Mouse (Mus musculus): ENCODE measurements at regions not wholly inside any gene's neighbourhood (a gene's known extent, or its start where the extent isn't known, plus 50 kb on each side); places are given as distances from the start of the nearest gene placed in this dataset.
A peak's percentile ranks its signal among the peaks of the same experiment; 100 is the strongest.

DNA sequence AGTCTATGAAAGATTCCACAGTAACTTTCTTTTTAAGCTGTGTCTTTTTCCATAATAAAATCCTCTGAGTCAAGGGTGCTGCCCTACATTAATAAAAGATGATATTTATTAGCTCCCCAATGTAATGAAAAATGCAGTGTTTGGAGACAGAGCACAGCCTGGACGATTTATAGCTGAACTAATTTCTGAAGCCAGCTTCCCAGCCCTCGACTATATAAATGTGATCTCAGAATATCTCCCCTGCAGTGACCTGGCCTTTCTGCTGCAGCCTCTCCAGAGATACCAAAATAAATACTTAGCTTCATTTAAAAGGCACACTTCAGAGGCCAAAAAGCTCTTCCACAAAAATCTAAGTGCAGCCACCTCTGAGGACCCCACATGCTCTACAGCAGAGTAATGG, 534.7 kb downstream of the Zfp619 start:
- DNase-seq (ENCODE audit: low spot score in 2 of 2): no peak

DNA sequence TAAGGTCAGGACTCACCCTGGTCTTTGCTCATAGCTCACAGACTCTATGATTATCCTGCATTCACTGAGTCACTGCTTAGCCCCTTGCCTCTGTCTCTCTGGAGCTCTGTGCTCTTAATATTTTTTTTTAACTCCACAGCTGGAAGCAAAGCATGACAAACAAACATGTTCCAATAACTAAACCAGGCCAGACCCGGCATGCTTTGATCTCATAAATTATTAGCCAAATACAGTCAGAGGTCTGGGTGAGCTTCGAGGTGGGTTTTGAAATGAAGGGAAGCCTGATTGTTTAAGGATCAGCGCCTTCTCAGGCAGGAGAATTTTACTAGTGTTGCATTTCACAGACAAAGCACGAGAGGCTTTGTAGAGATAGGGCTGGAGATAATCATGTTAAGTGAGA, 541.3 kb downstream of the Zfp619 start:
- DNase-seq (ENCODE audit: low spot score in 2 of 2): no peak

DNA sequence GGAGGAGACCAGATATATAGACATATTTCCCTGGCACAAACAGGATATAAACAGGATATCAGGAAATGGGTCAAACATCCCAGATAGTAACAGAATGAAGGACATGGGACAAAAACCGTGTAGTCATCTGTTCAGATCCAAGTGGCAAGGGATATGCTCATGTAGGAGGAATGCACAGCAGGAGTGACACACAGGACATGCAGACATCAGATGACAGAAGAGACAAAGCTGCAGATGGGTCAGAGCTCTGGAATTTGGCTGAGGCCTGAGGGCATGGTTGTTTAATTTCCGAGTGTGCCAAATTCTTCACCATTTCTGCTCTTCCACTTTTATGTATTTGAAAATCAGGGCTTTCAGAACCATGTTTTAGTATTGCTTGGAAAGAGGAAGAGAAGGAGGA, 547.1 kb downstream of the Zfp619 start:
- no peak for DNase-seq (ENCODE audit: low spot score in 2 of 2)

DNA sequence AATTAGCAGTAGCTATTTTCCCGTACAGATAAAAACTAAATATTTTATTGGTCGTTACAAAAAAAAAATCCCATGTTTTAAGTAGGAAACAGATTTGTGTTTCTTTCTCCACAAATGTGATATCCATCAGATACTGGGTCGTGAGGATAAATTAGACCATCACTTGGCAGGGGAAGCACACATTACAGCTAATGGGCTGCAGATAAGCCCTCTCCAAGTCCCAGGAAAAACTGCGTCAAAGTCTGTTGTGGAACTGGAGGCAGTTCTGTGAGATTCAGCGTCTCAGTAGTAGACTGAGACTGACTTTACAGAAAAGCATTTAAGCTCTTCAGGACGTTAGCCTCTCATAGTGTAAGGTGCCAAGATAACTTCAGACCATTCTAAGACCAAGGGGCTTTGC, 548.0 kb downstream of the Zfp619 start:
- DNase-seq (ENCODE audit: low spot score in 2 of 2): no peak

DNA sequence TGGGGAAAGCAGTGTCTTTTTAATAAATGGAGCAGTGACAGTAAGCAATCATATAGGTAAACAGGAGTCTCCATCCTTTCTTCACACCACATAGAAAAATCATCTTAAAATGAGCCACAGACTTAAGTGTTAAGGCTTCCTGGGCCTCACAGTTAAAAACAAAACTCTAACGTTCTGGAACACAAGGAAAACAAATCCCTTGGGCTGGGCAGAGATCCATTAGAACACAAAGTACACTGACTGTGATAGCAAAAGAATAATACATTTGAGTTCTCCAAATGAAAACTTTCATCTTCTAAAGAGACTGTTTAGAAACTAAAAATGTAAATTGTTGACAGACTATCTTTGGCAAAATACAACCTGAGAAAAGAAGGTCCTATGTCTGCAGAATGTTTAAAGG, 549.8 kb downstream of the Zfp619 start:
- DNase-seq (ENCODE audit: low spot score in 2 of 2): no peak

DNA sequence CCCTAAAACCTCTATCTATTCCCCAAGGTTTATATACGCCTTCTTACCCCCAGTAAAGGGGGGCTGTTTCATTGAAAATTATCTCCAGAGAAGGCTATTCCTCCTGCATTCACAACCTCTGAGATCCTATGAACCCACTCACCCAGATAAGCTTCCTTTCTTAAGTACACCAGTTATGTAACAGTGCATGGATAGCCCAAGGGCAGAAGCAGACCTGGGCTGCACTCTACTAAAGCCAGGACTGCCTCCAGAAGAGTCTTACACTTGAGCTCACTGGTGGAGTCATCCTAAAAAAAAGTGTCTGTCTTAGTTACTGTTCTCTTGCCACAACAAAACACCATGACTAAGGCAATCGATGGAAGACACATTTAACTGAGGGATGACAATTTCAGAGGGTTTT, 553.7 kb downstream of the Zfp619 start:
- no peak for DNase-seq (ENCODE audit: low spot score in 2 of 2)

DNA sequence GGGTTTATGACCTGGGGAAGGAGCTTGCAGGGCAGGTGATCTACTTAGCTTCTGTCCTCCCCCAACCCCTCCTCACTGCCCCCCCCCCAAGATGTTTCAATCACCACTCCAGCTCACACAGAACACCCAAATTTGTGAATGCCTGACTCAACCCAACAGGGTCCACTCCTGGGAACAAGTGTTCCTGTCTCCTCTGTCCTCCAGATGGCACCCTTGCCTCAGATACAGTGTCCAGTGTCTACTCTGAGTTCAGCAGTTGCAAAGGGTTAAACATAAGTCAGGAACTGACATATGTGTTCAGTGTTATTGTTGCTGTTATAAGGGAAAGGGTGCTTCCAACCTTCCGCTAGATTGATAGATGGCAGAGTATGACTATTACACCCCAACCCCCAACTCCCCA, 554.9 kb downstream of the Zfp619 start:
- no peak for DNase-seq (ENCODE audit: low spot score in 2 of 2)

DNA sequence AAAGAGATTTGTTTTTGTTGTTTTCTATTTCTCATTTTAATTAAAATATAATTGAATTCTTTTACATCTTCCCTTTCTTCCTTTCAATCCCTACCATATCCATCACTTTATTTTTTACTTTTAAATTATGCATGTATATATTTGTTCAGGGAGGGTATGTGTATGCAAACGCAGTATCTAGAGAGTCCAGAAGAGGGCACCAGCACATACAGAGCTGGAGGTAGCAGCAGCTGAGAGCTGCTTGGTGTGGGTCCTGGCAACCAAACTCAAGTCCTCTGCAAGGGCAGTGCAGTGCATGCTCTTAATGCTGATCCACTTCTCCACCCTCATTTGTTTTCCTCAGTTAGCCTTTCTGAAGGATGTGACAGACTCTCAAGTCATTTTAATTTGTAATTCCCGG, 568.7 kb downstream of the Zfp619 start:
- DNase-seq (ENCODE audit: low spot score in 2 of 2): peak; percentile 27 to 35

DNA sequence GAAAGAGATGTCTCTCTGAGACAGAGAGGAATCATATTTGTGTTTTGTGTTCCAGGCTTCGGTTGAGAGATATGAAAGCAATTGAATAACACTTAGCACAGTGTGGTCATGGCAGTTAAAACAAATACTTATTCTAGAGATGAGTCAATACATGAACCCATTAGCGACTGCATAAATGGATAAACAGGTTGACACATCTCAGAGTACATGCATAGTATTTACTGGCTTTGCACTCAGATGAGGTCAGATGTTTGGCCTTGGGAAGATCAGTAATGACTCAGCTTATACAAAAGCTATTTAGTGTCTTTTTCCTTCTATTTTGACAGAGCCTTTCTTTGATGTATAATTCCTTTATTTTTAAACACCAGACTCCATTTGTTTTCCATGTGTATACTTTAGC, 579.5 kb downstream of the Zfp619 start:
- DNase-seq (ENCODE audit: low spot score in 2 of 2): no peak

DNA sequence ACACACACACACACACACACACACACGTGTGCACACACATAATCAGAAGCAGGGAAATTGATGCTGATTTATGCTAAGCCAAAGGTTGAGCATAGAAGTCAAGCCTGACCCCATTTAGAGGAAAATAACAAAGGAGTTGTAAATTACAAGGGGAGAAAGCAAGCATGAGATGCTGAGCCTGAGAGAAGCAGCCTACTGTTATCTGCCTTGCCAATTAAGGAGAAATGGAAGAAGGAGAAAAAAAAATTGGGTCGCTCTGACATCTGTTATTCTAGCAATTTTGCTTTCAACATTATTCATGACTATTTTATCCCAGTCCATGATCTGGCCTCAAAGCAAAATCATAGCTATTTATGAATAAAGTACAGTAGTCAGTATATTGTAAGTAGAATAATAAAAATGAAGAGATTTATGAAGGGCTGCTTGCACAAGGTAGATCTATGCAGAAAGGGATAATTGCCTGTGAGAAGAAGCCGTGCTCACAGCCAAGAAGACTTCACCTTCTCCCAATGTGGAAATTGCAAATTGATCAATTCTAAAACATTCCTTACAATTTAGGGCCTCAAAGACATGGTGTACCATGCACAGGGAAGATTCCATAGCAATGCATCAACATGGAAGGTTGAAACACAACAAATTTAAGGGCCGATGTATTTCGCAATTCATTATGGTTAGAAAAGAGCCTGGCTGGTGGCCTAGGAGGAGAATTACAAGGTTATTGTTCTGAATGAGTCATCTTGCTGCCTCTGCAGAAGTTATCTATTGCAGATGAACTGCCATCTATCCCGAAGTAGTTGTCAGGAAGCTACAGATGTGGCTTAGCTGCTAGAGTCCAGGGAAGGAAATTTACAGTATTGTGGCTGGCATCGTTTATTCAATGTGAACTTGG, 585.7 kb downstream of the Zfp619 start:
- peak in 1 of 2 experiments; percentile 20 for DNase-seq (ENCODE audit: low spot score in 2 of 2)

DNA sequence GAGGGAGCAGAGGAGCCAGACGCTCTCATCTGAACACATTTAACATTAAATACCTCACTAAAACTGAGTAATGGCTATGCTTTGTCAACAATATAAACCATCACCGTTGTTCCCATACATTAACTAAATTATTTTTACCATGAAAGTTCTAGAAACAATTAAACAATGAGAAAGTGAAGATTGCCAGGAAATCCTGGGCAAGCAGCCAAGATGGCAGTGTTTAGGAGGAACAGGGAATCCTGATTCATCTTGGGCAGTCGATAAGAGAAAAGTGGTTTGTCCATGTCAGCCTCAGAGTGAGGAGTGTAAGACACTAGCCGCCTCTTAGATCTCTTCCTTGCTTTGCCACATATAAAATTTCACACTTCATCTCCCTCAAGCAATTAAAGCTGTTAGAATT, 625.3 kb downstream of the Zfp619 start:
- peak in 1 of 2 experiments; percentile 10 for DNase-seq (ENCODE audit: low spot score in 2 of 2)

DNA sequence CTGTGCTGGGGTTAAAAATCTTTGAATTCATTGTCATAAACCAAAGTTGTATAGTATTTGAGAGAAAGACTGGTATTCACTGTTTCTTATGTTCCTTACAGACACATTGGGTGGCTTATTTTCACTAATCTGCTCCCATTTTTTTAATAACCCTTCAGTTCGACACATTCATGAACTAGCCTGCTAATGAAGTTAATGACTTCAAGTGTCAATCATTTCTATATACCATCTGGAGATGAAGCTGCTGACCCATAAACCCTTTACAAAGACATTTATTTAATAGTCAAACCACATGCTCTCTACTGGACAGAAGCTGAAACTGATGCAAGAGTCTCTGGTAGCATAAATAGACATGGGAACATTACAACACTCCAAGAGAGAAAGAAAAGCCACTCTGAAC, 626.9 kb downstream of the Zfp619 start:
- no peak for DNase-seq (ENCODE audit: low spot score in 2 of 2)

DNA sequence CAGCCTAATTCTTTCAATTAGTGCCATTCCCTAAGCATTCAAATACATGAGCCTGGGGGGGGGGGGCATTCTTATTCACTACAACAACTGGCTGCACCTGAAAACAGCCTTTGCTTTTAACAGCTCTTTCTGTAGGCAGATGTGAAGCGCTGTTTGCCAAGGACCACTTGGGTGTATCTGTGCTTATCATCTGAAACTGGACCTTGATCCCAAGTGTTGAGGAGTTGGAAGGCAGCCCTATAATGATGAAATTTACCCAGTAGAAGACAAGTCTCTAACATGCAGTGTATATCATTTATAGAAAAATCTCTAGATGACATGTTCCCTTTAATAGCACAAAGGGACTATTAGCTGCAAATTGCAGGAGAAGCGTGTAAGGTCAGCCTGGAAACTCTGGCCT, 660.0 kb downstream of the Zfp619 start:
- DNase-seq (ENCODE audit: low spot score in 2 of 2): no peak

DNA sequence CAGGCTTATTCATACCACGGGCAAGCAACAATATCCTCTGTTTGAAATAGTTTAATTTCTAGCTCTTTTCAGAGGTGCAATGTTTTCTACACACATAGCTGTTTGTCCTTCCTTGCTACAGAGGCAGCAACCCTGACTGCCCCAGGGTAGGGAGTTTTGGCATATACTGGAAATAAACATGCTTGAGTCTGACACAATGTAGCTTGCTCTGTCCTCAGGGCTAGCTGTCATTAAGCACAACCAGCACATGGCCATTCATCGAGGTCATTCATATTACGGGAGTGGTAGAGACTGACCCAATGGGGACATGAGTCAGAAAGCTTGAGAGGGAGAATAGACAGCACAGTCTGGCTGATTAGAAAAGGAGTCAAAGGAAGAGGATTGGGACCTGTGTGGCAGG, 677.8 kb downstream of the Zfp619 start:
- peak in 1 of 2 experiments; percentile 29 for DNase-seq (ENCODE audit: low spot score in 2 of 2)

DNA sequence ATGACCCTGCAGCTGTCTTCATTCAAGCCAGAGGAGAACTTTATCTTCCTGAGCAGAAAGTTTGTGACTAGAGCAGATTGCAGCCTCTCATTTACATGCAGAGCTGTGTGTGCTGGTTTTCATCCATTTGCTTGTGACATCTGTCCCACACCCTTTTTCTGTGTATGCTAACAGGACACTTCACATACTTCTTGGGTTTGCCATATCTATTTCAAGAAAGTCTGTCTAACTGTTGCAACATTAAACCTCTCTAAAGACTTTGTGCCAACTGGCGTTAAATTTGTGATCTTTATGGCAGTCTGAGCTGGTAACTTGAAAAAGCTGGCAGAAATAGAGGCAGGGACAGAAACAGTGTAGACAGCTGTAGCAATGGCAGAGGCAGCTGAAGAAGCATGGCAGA, 685.0 kb downstream of the Zfp619 start:
- no peak for DNase-seq (ENCODE audit: low spot score in 2 of 2)

DNA sequence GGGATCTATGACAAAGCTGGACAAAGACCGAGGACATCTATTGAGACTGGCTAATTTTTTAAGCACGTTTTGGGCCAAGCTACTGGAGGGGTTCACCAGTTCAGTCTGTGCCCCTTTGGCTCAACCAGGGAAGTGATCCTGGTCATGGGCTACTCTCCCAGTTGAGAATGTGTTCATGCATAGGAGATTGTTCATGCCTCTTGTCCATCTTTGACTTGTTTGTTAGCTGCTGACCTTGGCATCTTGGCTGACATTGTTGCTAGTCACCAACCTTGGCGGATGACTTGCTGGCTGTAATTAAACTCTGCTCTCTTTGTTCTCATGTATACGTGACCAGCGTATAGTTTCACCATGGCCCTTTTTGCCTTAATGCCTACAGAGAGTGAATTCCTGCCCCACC, 686.2 kb upstream of the Vstm2b start:
- no peak for DNase-seq (ENCODE audit: low spot score in 2 of 2)

DNA sequence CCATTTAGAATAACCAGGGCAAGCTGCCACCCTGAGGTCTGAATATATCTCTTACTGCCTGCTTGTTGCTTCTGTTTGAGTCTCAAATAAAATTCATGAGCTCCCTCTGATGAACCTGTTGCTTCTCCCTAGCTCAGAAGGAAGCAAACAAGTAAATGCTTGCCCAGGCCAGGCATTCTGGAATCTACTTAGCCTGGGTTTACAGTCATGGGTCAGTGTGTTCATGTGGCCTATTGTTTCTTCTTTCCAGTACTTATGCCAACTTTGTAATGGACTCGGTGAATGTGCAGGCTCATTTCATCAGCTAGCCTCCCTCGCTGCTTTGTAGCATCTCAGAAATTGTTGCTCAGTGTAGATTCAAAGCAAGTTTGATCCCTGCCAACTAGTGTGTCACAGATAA, 685.6 kb upstream of the Vstm2b start:
- DNase-seq (ENCODE audit: low spot score in 2 of 2): no peak

DNA sequence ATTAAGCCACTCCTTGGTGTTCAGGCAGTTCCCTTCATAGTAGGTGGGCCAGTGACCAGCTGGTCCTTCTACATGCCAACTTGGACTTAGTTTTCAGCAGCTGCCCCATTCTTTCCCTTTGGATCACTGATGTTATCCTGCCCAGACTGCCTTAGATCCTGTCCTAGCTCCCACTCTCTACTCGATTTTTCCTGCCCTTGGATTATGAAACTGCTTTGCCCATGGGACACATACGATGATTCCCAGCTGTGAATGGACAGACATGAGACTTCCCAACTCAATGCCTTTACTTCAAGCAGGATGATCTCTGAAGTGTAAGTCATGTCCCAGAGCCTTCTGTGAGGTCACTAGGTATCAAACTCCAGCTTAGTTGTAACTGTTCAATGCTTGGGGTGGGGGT, 684.5 kb upstream of the Vstm2b start:
- no peak for DNase-seq (ENCODE audit: low spot score in 2 of 2)

DNA sequence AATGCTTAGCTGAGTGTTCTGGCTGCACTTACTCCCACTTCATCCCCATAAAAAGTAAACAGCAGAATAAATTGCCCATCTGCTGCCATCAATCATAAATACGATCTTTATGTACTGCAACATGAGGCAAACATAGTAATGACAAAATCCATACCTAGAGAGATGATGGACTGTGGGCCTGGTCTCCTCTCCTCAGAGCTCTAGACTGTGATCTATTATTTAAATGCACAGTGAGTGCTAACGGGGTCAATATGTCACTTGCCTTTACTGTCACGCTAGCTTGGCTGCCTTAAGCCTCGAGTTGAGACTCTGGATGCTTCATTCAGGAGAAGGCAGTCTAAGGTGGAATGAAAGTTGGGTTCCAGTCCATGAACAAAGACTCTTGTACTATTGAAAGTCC, 683.7 kb upstream of the Vstm2b start:
- DNase-seq (ENCODE audit: low spot score in 2 of 2): no peak

DNA sequence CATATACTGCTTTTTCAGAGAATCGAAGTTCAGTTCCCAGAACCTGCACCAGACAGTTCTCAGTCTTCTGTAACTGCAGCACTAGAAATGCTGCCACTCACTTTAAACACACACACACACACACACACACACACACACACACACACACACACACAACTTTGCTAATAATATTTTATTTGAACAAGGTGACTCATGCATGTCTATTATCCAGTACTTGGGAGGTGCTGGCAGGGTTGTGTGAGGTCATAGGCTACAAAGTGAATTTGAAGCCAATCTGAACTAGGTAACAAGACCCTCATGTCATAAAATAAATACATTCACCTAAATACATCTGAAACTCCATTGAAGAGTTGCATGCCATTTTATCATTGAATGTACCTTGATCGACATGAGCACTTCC, 682.9 kb upstream of the Vstm2b start:
- DNase-seq (ENCODE audit: low spot score in 2 of 2): no peak

DNA sequence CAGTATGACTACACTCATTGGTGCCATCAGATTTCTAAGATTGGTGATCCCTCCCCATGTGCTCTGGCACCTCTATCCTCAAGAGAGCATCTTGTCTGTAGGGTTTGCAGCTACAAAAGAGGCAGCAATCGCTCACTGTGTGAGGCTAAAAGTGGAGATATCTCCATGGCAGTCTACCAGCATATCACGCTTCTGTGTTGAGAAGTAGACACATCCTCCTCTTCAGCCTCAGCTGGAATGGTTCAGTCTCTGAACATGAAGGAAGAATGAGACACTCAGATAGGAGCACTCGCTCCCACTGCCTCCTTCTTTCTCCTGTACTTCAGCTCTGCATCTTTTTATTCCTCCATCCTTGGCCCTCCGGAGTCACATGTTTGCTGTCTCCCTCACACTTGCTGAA, 677.6 kb upstream of the Vstm2b start:
- DNase-seq (ENCODE audit: low spot score in 2 of 2): no peak

DNA sequence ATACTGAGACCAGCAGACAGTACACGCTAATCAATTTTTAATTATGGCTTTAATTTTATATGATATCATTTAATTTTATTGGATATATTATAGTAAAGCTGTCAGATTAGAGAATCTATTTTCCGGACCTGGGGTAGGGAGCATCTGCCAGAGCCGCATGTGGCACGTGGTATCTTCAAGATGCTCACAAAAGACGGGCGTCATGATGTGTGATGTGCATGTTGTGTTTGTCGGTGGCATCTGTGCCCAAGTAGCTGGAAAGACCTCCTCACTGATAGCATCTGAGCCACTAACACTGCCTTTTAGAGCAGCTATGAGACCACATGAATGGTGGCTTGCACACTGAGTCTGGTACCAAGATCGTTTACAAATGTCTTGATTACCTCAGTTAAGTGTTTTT, 652.9 kb upstream of the Vstm2b start:
- DNase-seq (ENCODE audit: low spot score in 2 of 2): no peak

DNA sequence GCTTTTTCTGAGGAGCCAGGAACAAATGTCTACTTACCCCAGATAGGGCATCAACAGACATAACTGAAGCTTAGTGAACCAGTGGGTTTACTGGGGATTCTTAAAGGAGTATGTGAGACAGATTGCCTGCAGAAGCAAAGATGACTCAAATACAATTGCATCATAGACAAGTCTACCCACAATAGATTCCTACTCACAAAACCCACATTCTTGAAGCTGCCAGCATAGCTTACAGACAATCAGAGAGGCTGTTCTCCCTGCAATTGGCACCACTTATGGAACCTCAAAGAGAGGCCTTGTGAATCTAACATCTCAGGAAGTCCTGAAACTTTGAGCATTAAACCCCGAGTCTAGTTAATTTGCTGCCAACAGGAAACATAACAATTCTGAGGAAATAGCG, 649.6 kb upstream of the Vstm2b start:
- no peak for DNase-seq (ENCODE audit: low spot score in 2 of 2)
